Mouse (Mus musculus): Measurements from ENCODE around the gene Hspa8. TPM values are rescaled to one million over a fixed set of nuclear protein-coding genes. Genes with fewer than 3 reads are reported as not detected.
A peak's percentile ranks its signal among the peaks of the same experiment; 100 is the strongest.

Hspa8 gene
- polyA plus RNA-seq (2012) = 64.3 and 66.6 TPM in 2 replicates

GRCm38 (mm10) chr9:40800675-40801612, at the start of gene Hspa8:
Gene Hspa8, plus strand, starts transcription at chr9:40800984.
- no peak for TF ChIP-seq TAL1 (IDR thresholded peaks at IDR 0.05; ENCODE audit: low read length)
- TF ChIP-seq GATA1 (IDR thresholded peaks at IDR 0.05; ENCODE audit: low read length) = no peak
- peaks cover 2% of the 10 kb centered on the region; the same call in 1 of the 2 replicates for H3K27me3 ChIP-seq (ENCODE audit: control insufficient read depth)
- H3K4me1 ChIP-seq (ENCODE audit: control insufficient read depth) = peaks cover 28% of the 10 kb centered on the region
- H3K4me3 ChIP-seq (replicated peaks) = peak within 1 kb of the TSS; percentile 90
- H3K36me3 ChIP-seq (ENCODE audit: control insufficient read depth) = peaks cover 38% of the 10 kb centered on the region
- H3K9me3 ChIP-seq (ENCODE audit: control insufficient read depth, low read length) = no peaks in the 10 kb centered on the region

GRCm38 (mm10) chr9:40751749-40752148, 49.0 kb upstream of the Hspa8 start:
- TF ChIP-seq TAL1 (IDR thresholded peaks at IDR 0.05; ENCODE audit: low read length) (no peak), GATA1 (IDR thresholded peaks at IDR 0.05; ENCODE audit: low read length) (no peak)
- H3K4me3 ChIP-seq (replicated peaks) = no peak overlapping the region
- no peaks in the 10 kb centered on the region for H3K9me3 ChIP-seq (ENCODE audit: control insufficient read depth, low read length)
- no peaks in the 10 kb centered on the region for H3K4me1 ChIP-seq (ENCODE audit: control insufficient read depth)
- H3K36me3 ChIP-seq (ENCODE audit: control insufficient read depth) = no peaks in the 10 kb centered on the region
- H3K27me3 ChIP-seq (ENCODE audit: control insufficient read depth) = no peaks in the 10 kb centered on the region

- Histone ChIP-seq H3K27me3 (ENCODE audit: control insufficient read depth) (peaks cover 5% of the 10 kb centered on the region), H3K36me3 (ENCODE audit: control insufficient read depth) (no peaks in the 10 kb centered on the region), H3K4me3 (replicated peaks) (no peak overlapping the region), H3K4me1 (ENCODE audit: control insufficient read depth) (peaks cover 11% of the 10 kb centered on the region), H3K9me3 (ENCODE audit: control insufficient read depth, low read length) (no peaks in the 10 kb centered on the region)
- TF ChIP-seq GATA1 (IDR thresholded peaks at IDR 0.05; ENCODE audit: low read length) (no peak), TAL1 (IDR thresholded peaks at IDR 0.05; ENCODE audit: low read length) (no peak)
Measured at GRCm38 (mm10) chr9:40756401-40756800, 44.4 kb upstream of the Hspa8 start.

GRCm38 (mm10) chr9:40757105-40757626, 43.6 kb upstream of the Hspa8 start:
- H3K4me1 ChIP-seq (ENCODE audit: control insufficient read depth) = peaks cover 11% of the 10 kb centered on the region
- no peak overlapping the region for H3K4me3 ChIP-seq (replicated peaks)
- H3K27me3 ChIP-seq (ENCODE audit: control insufficient read depth) = peaks cover 5% of the 10 kb centered on the region
- no peak for TF ChIP-seq GATA1 (IDR thresholded peaks at IDR 0.05; ENCODE audit: low read length)
- no peak for TF ChIP-seq TAL1 (IDR thresholded peaks at IDR 0.05; ENCODE audit: low read length)
- H3K9me3 ChIP-seq (ENCODE audit: control insufficient read depth, low read length) = no peaks in the 10 kb centered on the region
- H3K36me3 ChIP-seq (ENCODE audit: control insufficient read depth) = no peaks in the 10 kb centered on the region

GRCm38 (mm10) chr9:40757685-40758270, 43.0 kb upstream of the Hspa8 start:
- Histone ChIP-seq H3K9me3 (ENCODE audit: control insufficient read depth, low read length) (no peaks in the 10 kb centered on the region), H3K4me1 (ENCODE audit: control insufficient read depth) (peaks cover 11% of the 10 kb centered on the region), H3K4me3 (replicated peaks) (no peak overlapping the region), H3K27me3 (ENCODE audit: control insufficient read depth) (peaks cover 5% of the 10 kb centered on the region), H3K36me3 (ENCODE audit: control insufficient read depth) (no peaks in the 10 kb centered on the region)
- no peak for TF ChIP-seq TAL1 (IDR thresholded peaks at IDR 0.05; ENCODE audit: low read length)
- no peak for TF ChIP-seq GATA1 (IDR thresholded peaks at IDR 0.05; ENCODE audit: low read length)

GRCm38 (mm10) chr9:40762354-40762753, 38.4 kb upstream of the Hspa8 start:
- no peak overlapping the region for H3K4me3 ChIP-seq (replicated peaks)
- H3K36me3 ChIP-seq (ENCODE audit: control insufficient read depth) = no peaks in the 10 kb centered on the region
- no peaks in the 10 kb centered on the region; the same call in 1 of the 2 replicates for H3K27me3 ChIP-seq (ENCODE audit: control insufficient read depth)
- no peaks in the 10 kb centered on the region for H3K9me3 ChIP-seq (ENCODE audit: control insufficient read depth, low read length)
- no peak for TF ChIP-seq GATA1 (IDR thresholded peaks at IDR 0.05; ENCODE audit: low read length)
- TF ChIP-seq TAL1 (IDR thresholded peaks at IDR 0.05; ENCODE audit: low read length) = no peak; the same call in 2 of the 3 replicates
- H3K4me1 ChIP-seq (ENCODE audit: control insufficient read depth) = peaks cover 6% of the 10 kb centered on the region; the same call in 1 of the 2 replicates

- no peaks in the 10 kb centered on the region for H3K27me3 ChIP-seq (ENCODE audit: control insufficient read depth)
- no peaks in the 10 kb centered on the region for H3K36me3 ChIP-seq (ENCODE audit: control insufficient read depth)
- no peaks in the 10 kb centered on the region for H3K9me3 ChIP-seq (ENCODE audit: control insufficient read depth, low read length)
- TF ChIP-seq TAL1 (IDR thresholded peaks at IDR 0.05; ENCODE audit: low read length) = no peak
- no peak for TF ChIP-seq GATA1 (IDR thresholded peaks at IDR 0.05; ENCODE audit: low read length)
- H3K4me3 ChIP-seq (replicated peaks) = no peak overlapping the region
- no peaks in the 10 kb centered on the region for H3K4me1 ChIP-seq (ENCODE audit: control insufficient read depth)
Measured at GRCm38 (mm10) chr9:40764887-40765580, 35.8 kb upstream of the Hspa8 start.

- Histone ChIP-seq H3K4me1 (ENCODE audit: control insufficient read depth) (no peaks in the 10 kb centered on the region), H3K4me3 (replicated peaks) (no peak overlapping the region), H3K9me3 (ENCODE audit: control insufficient read depth, low read length) (no peaks in the 10 kb centered on the region), H3K27me3 (ENCODE audit: control insufficient read depth) (no peaks in the 10 kb centered on the region), H3K36me3 (ENCODE audit: control insufficient read depth) (no peaks in the 10 kb centered on the region)
- TF ChIP-seq GATA1 (IDR thresholded peaks at IDR 0.05; ENCODE audit: low read length) = no peak
- no peak for TF ChIP-seq TAL1 (IDR thresholded peaks at IDR 0.05; ENCODE audit: low read length)
Measured at GRCm38 (mm10) chr9:40765581-40765940, 35.2 kb upstream of the Hspa8 start.
